Mouse (Mus musculus) heart, postnatal 0 days (tissue): ENCODE results near the gene Tmem218.

ENCODE experiments used
- CTCF ChIP-seq: IDR thresholded peaks from 2 replicates; pipeline ENCODE4 v1.5.1; 2016; ENCODE audit warnings: antibody characterized with exemption, control low read depth, low read depth
- EP300 ChIP-seq: IDR thresholded peaks from 2 replicates; pipeline ENCODE4 v1.6.1; 2016; ENCODE audit warnings: antibody characterized with exemption, low read depth

DNA sequence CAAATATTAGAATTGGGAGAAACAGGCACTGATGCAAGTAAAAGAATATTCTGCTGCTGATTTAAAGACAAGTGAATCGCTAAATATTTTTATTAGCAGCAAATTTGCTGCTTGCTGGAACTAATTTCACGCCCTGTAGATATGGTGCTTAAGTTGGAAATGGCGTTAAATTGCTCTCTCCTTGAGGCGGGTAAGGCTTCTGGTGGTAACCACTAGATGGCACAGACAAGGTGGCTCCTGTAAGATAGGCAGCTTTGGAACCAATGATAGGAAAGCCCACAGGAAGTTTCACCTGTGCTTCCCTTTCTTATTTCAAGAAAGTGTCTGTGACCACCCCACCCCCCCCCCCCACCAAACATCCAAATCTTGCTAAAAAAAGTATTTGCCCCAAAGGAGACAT, 11.0 kb upstream of the Tmem218 start:
- TF ChIP-seq CTCF = no peak
- TF ChIP-seq EP300 = no peak
